Mouse (Mus musculus) urinary bladder, adult 2 months (tissue): ENCODE measurements around the gene Lbx2. TPM values are rescaled to one million over a fixed set of nuclear protein-coding genes. Genes with fewer than 3 reads are reported as not detected.

Experiments used
- DNase-seq: peaks from one replicate; pipeline ENCODE4 v3.0.0; 2022; ENCODE audit warnings: low spot score
- polyA plus RNA-seq: library from polyadenylated mRNA; depleted of rRNA; stranded (reverse); fragments of >200 nt; gene quantifications from 2 replicates; pipeline ENCODE4 v1.2.3, GENCODE M21; 2012; rRNA removed

Gene Lbx2
- polyA plus RNA-seq, 1 experiment: 1.0 TPM

GRCm38 (mm10) chr6:83132176-83132919 is 46.2 kb downstream of the Lbx2 start:
- no peak for DNase-seq

GRCm38 (mm10) chr6:83134226-83134625 is 48.1 kb downstream of the Lbx2 start:
- DNase-seq: no peak

GRCm38 (mm10) chr6:83134951-83135513 is 48.9 kb downstream of the Lbx2 start, which contains the start of gene Rtkn:
Gene Rtkn (plus strand): TSS chr6:83135463.
- DNase-seq: no peak

- no peak for DNase-seq
Observed at GRCm38 (mm10) chr6:83135571-83136161, 49.5 kb downstream of the Lbx2 start.

- no peak for DNase-seq
Observed at GRCm38 (mm10) chr6:83136291-83136880, 50.2 kb downstream of the Lbx2 start.

GRCm38 (mm10) chr6:83136881-83137575 is 50.9 kb downstream of the Lbx2 start:
- DNase-seq: no peak

GRCm38 (mm10) chr6:83137576-83137950 is 51.4 kb downstream of the Lbx2 start:
- DNase-seq: no peak

Other genes starting within 250 kb of the Lbx2 start
- 0.31 and 0.43 TPM in 2 replicates for gene Sema4f, start 146.6 kb upstream of the Lbx2 start, polyA plus RNA-seq
- gene M1ap, start 139.5 kb upstream of the Lbx2 start, polyA plus RNA-seq: 0.30 and 0.62 TPM in 2 replicates
- gene Dok1, start 52.9 kb upstream of the Lbx2 start, polyA plus RNA-seq: 18.3 and 20.8 TPM in 2 replicates
- gene Loxl3, start 52.2 kb upstream of the Lbx2 start, polyA plus RNA-seq: 20.2 and 20.7 TPM in 2 replicates
- 189 and 247 TPM in 2 replicates for gene Aup1, start 31.8 kb upstream of the Lbx2 start, polyA plus RNA-seq
- gene Htra2, start 31.1 kb upstream of the Lbx2 start, polyA plus RNA-seq: 46.4 and 67.3 TPM in 2 replicates
- 3.4 and 4.9 TPM in 2 replicates for gene Dqx1, start 28.5 kb upstream of the Lbx2 start, polyA plus RNA-seq
- gene Tlx2, start 16.1 kb upstream of the Lbx2 start, polyA plus RNA-seq: 0.15 and 0.29 TPM in 2 replicates
- 28.5 and 35.8 TPM in 2 replicates for gene Pcgf1, start 8.5 kb upstream of the Lbx2 start, polyA plus RNA-seq
- 3.1 and 4.5 TPM in 2 replicates for gene Ccdc142, start 15.2 kb downstream of the Lbx2 start, polyA plus RNA-seq
- gene Gm42688, start 15.2 kb downstream of the Lbx2 start, polyA plus RNA-seq: 5.0 and 6.1 TPM in 2 replicates
- gene Mrpl53, start 22.7 kb downstream of the Lbx2 start, polyA plus RNA-seq: 64.9 and 84.8 TPM in 2 replicates
- gene Mogs, start 29.1 kb downstream of the Lbx2 start, polyA plus RNA-seq: 29.7 and 40.3 TPM in 2 replicates
- 85.6 and 89.2 TPM in 2 replicates for gene Wbp1, start 35.2 kb downstream of the Lbx2 start, polyA plus RNA-seq
- gene Ino80b, start 39.1 kb downstream of the Lbx2 start, polyA plus RNA-seq: 25.2 and 25.5 TPM in 2 replicates
- gene Rtkn, start 49.1 kb downstream of the Lbx2 start, polyA plus RNA-seq: 20.7 and 22.1 TPM in 2 replicates
- gene Wdr54, start 70.0 kb downstream of the Lbx2 start, polyA plus RNA-seq: 4.9 and 5.6 TPM in 2 replicates
- 1.2 and 1.5 TPM in 2 replicates for gene 1700003E16Rik, start 70.0 kb downstream of the Lbx2 start, polyA plus RNA-seq
- 97.9 and 119 TPM in 2 replicates for gene Dctn1, start 79.6 kb downstream of the Lbx2 start, polyA plus RNA-seq
- 0.06 TPM in 1 of 2 replicates, not detected in the other for gene Slc4a5, start 133.5 kb downstream of the Lbx2 start, polyA plus RNA-seq
- 3.2 and 4.4 TPM in 2 replicates for gene Mthfd2, start 239.5 kb downstream of the Lbx2 start, polyA plus RNA-seq
- 55.1 and 57.1 TPM in 2 replicates for gene Mob1a, start 239.6 kb downstream of the Lbx2 start, polyA plus RNA-seq